Mouse (Mus musculus) spleen, postnatal 4 days (tissue): ENCODE measurements around the gene Gm10999.
"Not testable (repeated sequence)": the region's sequence is repeated elsewhere in the genome, so short reads cannot be mapped to it uniquely, and the experiment has no call there.

Experiments
- DNase-seq, 2 experiments: peaks; one replicate each; pipeline ENCODE4 v3.0.0; 2022; ENCODE audit warnings: low spot score in 2 of 2

The Gm10999 gene

DNA sequence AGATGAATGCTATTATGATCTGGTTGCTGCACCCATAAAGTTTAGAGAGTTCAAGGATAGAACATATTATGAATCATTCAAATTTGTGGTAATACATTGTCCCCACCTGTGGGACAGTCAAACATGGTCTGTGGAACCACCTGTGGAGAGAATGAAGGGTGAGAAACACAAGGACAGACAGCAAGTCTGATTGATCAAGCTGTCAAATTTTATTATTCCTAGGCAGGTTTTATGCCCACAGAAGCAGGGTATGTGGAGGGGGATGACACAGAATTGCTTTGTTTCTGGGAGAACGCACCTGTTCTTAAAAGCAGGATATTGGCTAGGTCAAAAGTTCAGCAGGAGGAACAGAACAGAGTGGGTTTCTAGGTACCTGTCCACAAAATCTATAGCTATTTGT, at the start of gene Gm10999:
Gene Gm10999 (minus strand): TSS at position 101 of the 400 bp plus-strand sequence.
- no peak for DNase-seq

DNA sequence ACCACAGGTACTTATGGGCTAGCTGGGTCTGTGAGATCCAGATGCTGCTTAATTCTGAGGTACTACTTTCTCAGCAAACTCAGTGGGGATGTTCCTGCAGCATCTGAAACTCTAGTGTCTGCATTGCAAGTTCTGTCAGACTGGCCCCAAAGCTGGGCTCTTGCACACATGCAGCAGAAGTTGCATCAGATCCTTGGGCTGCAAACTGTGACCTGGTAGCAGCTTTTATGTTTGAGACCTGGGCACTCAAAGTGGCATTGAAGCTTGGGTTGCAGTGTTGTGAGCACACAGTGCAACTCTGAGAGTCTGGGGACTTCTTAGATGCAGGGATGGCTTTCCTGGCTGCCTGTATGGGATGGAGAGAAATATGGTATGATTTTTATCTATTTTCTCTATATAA, 2.0 kb upstream of the Gm10999 start:
- no peak for DNase-seq

DNA sequence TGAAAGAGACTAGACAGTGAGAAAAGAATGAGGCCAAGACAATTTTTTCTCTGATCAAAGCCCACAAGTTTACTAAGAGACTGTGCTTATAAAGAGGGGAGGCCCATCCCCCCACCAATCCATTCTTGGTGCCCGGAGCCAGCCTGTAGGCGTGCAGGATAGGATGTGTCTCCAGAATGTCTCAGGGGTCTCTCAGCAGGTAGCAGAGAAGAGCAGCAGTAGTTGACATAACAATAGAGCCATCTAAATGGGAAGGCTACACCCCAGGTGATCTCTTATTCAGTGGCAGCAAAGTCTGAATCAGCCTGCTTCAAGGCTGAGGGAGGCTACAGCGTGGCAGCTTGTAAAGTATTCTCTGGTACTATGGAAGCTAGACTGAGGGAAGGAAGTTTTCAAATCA, 15.7 kb downstream of the Gm10999 start:
- DNase-seq: not testable (repeated sequence)
